Mouse (Mus musculus) E14TG2a.4 (cell line): ENCODE results near the gene Rnf4.

ENCODE experiments used
- H3K27me3 ChIP-seq: 2 replicates; pipeline ENCODE4 v1.6.1; 2014; ENCODE audit warnings: low read length, control low read depth; ENCODE audit not compliant: insufficient read depth
- H3K36me3 ChIP-seq: 2 replicates; pipeline ENCODE4 v1.6.1; 2014; ENCODE audit warnings: low read length, control low read depth; ENCODE audit not compliant: insufficient read depth
- H3K4me1 ChIP-seq: replicated peaks from 2 replicates; pipeline ENCODE4 v1.6.1; 2014; ENCODE audit warnings: low read depth, low read length, control low read depth
- H3K4me3 ChIP-seq: replicated peaks from 2 replicates; pipeline ENCODE4 v1.5.1; 2014; ENCODE audit warnings: mild to moderate bottlenecking, low read length
- H3K9me3 ChIP-seq: 2 replicates; pipeline ENCODE4 v1.6.1; 2014; ENCODE audit warnings: low read length, control low read depth
- CTCF ChIP-seq: conservative IDR thresholded peaks from 2 replicates; pipeline ENCODE4 v1.5.1; 2014; ENCODE audit warnings: low read length
- NANOG ChIP-seq: IDR thresholded peaks from 2 replicates; pipeline ENCODE4 v1.6.1; 2014; ENCODE audit warnings: borderline replicate concordance, low read length, mixed read lengths
- POU5F1 ChIP-seq: IDR thresholded peaks from 2 replicates; pipeline ENCODE4 v1.6.1; 2014; ENCODE audit warnings: low read length, borderline replicate concordance

The Rnf4 gene

GRCm38 (mm10) chr5:34381700-34382099 lies 45.6 kb downstream of the Rnf4 start:
- Histone ChIP-seq H3K9me3 (0 out of 2 replicates have a peak, but pooled peaks cover 6% of the 10 kb centered on the region), H3K27me3 (no peaks in the 10 kb centered on the region), H3K4me1 (peaks cover 15% of the 10 kb centered on the region), H3K4me3 (no peak overlapping the region), H3K36me3 (0 out of 2 replicates have a peak, but pooled peaks cover 10% of the 10 kb centered on the region)
- TF ChIP-seq POU5F1 (no peak), NANOG (no peak), CTCF (no peak)

GRCm38 (mm10) chr5:34385616-34386015 lies 49.5 kb downstream of the Rnf4 start:
- H3K27me3 ChIP-seq = no peaks in the 10 kb centered on the region
- H3K4me3 ChIP-seq = no peak overlapping the region
- H3K4me1 ChIP-seq = no peaks in the 10 kb centered on the region
- 0 out of 2 replicates have a peak, but pooled peaks cover 6% of the 10 kb centered on the region for H3K9me3 ChIP-seq
- 0 out of 2 replicates have a peak, but pooled peaks cover 8% of the 10 kb centered on the region for H3K36me3 ChIP-seq
- TF ChIP-seq NANOG (no peak), POU5F1 (no peak), CTCF (no peak)

GRCm38 (mm10) chr5:34386744-34387143 lies 50.7 kb downstream of the Rnf4 start:
- H3K27me3 ChIP-seq = no peaks in the 10 kb centered on the region
- no peaks in the 10 kb centered on the region for H3K4me1 ChIP-seq
- 0 out of 2 replicates have a peak, but pooled peaks cover 8% of the 10 kb centered on the region for H3K36me3 ChIP-seq
- H3K4me3 ChIP-seq = no peak overlapping the region
- TF ChIP-seq NANOG (no peak), POU5F1 (no peak), CTCF (no peak)
- 0 out of 2 replicates have a peak, but pooled peaks cover 6% of the 10 kb centered on the region for H3K9me3 ChIP-seq

GRCm38 (mm10) chr5:34393251-34393650 lies 57.2 kb downstream of the Rnf4 start:
- TF ChIP-seq CTCF (no peak), NANOG (no peak), POU5F1 (no peak)
- peaks cover 15% of the 10 kb centered on the region for H3K4me1 ChIP-seq
- H3K27me3 ChIP-seq = no peaks in the 10 kb centered on the region
- H3K9me3 ChIP-seq = no peaks in the 10 kb centered on the region
- no peaks in the 10 kb centered on the region for H3K36me3 ChIP-seq
- H3K4me3 ChIP-seq = no peak overlapping the region

GRCm38 (mm10) chr5:34395347-34395746 lies 59.3 kb downstream of the Rnf4 start:
- H3K9me3 ChIP-seq = no peaks in the 10 kb centered on the region
- peaks cover 21% of the 10 kb centered on the region for H3K4me1 ChIP-seq
- H3K36me3 ChIP-seq = no peaks in the 10 kb centered on the region
- H3K27me3 ChIP-seq = no peaks in the 10 kb centered on the region
- no peak for TF ChIP-seq POU5F1
- TF ChIP-seq NANOG = no peak
- TF ChIP-seq CTCF = no peak
- no peak overlapping the region for H3K4me3 ChIP-seq

- no peak for TF ChIP-seq CTCF
- no peak for TF ChIP-seq NANOG
- no peak for TF ChIP-seq POU5F1
- Histone ChIP-seq H3K9me3 (no peaks in the 10 kb centered on the region), H3K27me3 (no peaks in the 10 kb centered on the region), H3K4me1 (peaks cover 21% of the 10 kb centered on the region), H3K36me3 (no peaks in the 10 kb centered on the region), H3K4me3 (no peak overlapping the region)
Observed at GRCm38 (mm10) chr5:34395850-34396540, 59.9 kb downstream of the Rnf4 start.

- TF ChIP-seq NANOG (no peak), CTCF (no peak; the same call in 1 of the 2 replicates), POU5F1 (no peak)
- no peak overlapping the region for H3K4me3 ChIP-seq
- H3K27me3 ChIP-seq = no peaks in the 10 kb centered on the region
- H3K4me1 ChIP-seq = peaks cover 16% of the 10 kb centered on the region
- no peaks in the 10 kb centered on the region for H3K9me3 ChIP-seq
- H3K36me3 ChIP-seq = no peaks in the 10 kb centered on the region
Observed at GRCm38 (mm10) chr5:34397866-34398265, 61.8 kb downstream of the Rnf4 start.

GRCm38 (mm10) chr5:34398326-34398725 lies 62.2 kb downstream of the Rnf4 start:
- no peak for TF ChIP-seq NANOG
- TF ChIP-seq POU5F1 = no peak
- no peak for TF ChIP-seq CTCF
- Histone ChIP-seq H3K9me3 (no peaks in the 10 kb centered on the region), H3K4me1 (peaks cover 16% of the 10 kb centered on the region), H3K36me3 (no peaks in the 10 kb centered on the region), H3K27me3 (no peaks in the 10 kb centered on the region), H3K4me3 (no peak overlapping the region)
